Mouse (Mus musculus) frontal cortex, adult (tissue): ENCODE data around the gene Abcc3.

Experiments
- ATAC-seq: cut with Nextera tagmentation; 2 replicates; pipeline ENCODE4 v1.9.2; 2017; ENCODE audit warnings: mild to moderate bottlenecking, moderate library complexity, mixed read lengths; ENCODE audit not compliant: low TSS enrichment

The Abcc3 gene

GRCm38 (mm10) chr11:94326961-94327411 lies 65.8 kb downstream of the Abcc3 start:
- ATAC-seq = 0 out of 2 replicates have a peak, but pooled peaks have one; percentile 24

- no peak for ATAC-seq
These were observed 68.2 kb downstream of the Abcc3 start for GRCm38 (mm10) chr11:94324618-94325017.

GRCm38 (mm10) chr11:94323271-94323925 lies 69.4 kb downstream of the Abcc3 start:
- no peak for ATAC-seq

GRCm38 (mm10) chr11:94322636-94323035 lies 70.2 kb downstream of the Abcc3 start:
- no peak for ATAC-seq

GRCm38 (mm10) chr11:94321931-94322400 lies 70.8 kb downstream of the Abcc3 start, which contains the start of gene Luc7l3:
Gene Luc7l3 (minus strand): TSS chr11:94321988.
- peak; percentile 78 for ATAC-seq

GRCm38 (mm10) chr11:94320969-94321930 lies 71.5 kb downstream of the Abcc3 start:
- ATAC-seq = peak; percentile 51

GRCm38 (mm10) chr11:94318056-94318455 lies 74.7 kb downstream of the Abcc3 start:
- ATAC-seq = no peak

GRCm38 (mm10) chr11:94317515-94317914 lies 75.3 kb downstream of the Abcc3 start:
- no peak for ATAC-seq

- ATAC-seq = no peak
These were observed 75.8 kb downstream of the Abcc3 start for GRCm38 (mm10) chr11:94317014-94317413.

GRCm38 (mm10) chr11:94316528-94316927 lies 76.3 kb downstream of the Abcc3 start:
- ATAC-seq = no peak

- ATAC-seq = no peak
These were observed 77.5 kb downstream of the Abcc3 start for GRCm38 (mm10) chr11:94315308-94315707.

- no peak for ATAC-seq
These were observed 78.6 kb downstream of the Abcc3 start for GRCm38 (mm10) chr11:94314098-94314652.

GRCm38 (mm10) chr11:94312733-94313132 lies 80.1 kb downstream of the Abcc3 start:
- ATAC-seq = no peak

- ATAC-seq = no peak
These were observed 97.6 kb downstream of the Abcc3 start for GRCm38 (mm10) chr11:94294996-94295845.
